Mouse (Mus musculus) left cerebral cortex, adult 18-20 months (tissue): ENCODE data around the gene Olfr1293-ps. TPM values are rescaled to one million over a fixed set of nuclear protein-coding genes. Genes with fewer than 3 reads are reported as not detected.

Experiments
- DNase-seq, 2 experiments: peaks; one replicate each; pipeline ENCODE4 v3.0.0; 2021 to 2022; ENCODE audit warnings: low spot score in 2 of 2, mixed read lengths in 1 of 2
- long read RNA-seq, 2 experiments: library from polyadenylated mRNA; stranded (forward); transcript quantifications; one replicate each; pipeline ENCODE4 v2.0.0; 2021
- total RNA-seq, 2 experiments: library from RNA; stranded (reverse); gene quantifications; 2 replicates each; pipeline ENCODE4 v1.2.3; 2021

The Olfr1293-ps gene
- not detected for total RNA-seq
- long read RNA-seq, experiment 1 = 0 reads
- long read RNA-seq, experiment 2 = 0 reads

DNA sequence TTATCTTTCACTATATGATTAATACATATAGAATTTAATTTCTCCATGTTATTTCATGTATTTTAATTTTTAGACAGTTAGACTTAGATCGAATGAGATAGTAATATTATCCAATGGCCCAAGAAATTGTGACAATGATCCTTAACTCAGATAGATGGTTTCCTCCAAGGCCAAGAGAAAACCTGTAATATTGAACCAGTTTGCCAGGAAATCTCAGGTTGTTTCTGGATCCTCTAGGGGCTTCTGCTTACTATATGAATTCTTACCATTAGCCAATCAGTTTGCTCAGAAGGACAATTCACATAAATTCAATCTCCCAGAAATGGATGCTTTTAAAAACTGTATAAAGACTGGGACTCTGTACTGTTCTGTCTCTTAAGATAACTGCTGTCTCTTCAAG lies at the start of gene Olfr1293-ps:
Gene Olfr1293-ps (plus strand): TSS at position 301 of the 400 bp plus-strand sequence.
- DNase-seq = no peak

DNA sequence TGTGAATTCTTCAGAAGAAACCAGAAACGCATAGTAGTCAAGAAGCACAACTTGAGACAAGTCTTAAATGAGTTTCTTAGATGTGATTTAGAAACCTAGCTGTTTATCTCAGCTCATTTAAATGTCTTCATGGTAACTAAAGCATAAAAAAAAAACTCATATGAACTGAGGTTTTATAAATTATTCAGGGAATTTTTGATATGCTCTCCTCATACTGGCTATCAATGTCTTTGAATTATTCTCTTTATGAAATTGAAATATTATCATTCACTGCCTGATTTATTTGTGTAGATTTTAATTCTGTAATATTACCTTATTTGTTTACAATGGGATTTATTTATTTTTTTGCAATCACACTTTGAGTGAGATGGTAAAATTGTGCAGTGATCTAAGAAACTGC lies 44.5 kb upstream of the Olfr1293-ps start, which contains the start of gene Olfr1289:
Gene Olfr1289 (plus strand): TSS at position 301 of the 400 bp plus-strand sequence.
- DNase-seq = no peak

DNA sequence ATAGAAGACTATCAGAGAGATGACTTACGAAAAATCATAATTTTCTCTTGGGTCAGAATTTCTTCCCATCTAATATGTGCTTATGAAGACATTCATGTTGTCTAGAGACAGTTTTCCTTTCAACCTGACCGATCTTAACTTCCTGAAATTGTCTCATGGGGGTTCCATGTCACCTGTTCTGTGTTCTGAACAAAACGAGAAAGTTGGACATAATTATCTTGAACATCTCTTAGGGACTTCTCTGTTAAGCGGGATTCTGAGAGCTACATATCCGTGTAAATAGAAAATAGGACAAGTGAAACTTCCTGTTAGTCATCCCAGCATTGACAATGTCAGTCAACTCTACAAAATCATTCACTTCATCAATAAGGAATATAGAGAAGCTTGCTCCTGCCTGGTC lies 31.3 kb upstream of the Olfr1293-ps start, which contains the start of gene Olfr1290:
Gene Olfr1290 (minus strand): TSS at position 101 of the 400 bp plus-strand sequence.
- DNase-seq = no peak

DNA sequence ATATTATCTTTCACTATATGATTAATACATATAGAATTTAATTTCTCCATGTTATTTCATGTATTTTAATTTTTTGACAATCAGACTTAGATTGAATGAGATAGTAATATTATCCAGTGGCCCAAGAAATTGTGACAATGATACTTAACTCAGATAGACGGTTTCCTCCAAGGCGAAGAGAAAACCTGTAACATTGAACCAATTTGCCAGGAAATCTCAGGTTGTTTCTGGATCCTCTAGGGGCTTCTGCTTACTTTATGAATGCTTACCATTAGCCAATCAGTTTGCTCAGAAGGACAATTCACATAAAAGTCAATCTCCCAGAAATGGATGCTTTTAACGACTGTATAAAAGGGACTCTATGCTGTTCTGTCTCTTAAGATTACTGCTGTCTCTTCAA lies 28.1 kb upstream of the Olfr1293-ps start, which contains the start of gene Olfr1291-ps1:
Gene Olfr1291-ps1 (plus strand): TSS at position 301 of the 400 bp plus-strand sequence.
- no peak for DNase-seq

DNA sequence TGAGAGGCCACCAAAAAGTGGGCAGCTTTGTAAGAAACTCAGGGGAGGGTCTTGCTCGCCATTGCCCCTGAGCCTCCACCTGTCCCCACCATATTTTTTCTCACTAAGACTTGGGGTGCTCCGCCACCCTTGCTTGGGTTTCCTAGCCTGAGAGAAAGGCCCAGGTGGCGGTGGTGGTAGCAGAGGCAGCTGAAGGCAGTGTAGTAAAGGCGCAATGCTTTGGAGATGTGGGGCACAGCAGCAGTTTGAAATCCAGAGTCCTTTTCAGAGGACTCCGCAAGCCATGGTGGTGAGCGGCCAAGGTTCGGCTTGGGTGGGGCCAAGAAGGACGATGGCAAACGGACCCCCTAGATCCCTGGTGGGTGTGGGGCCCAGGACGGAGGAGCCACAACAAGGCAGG lies 7.6 kb upstream of the Olfr1293-ps start:
- DNase-seq = no peak

DNA sequence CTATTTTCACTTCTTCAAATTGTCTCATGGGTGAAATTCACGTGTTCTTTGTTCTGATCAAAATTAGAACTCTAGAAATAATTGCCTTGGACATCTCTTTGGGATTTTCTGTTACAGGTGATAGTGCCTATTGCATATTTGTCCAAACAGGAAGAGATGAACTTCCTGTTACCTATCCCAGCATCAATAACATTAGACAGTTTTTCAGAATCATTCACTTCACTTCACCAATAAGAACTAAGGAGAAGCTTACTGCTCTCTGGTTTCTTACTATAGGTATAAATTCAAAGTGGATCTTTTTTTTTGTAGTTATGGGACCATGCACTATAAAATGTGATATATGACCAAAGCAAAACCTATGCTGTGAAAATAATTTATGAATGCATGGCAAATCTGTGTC lies 15.2 kb downstream of the Olfr1293-ps start, which contains the start of gene Olfr1294:
Gene Olfr1294 (minus strand): TSS at position 101 of the 400 bp plus-strand sequence.
- DNase-seq = no peak

DNA sequence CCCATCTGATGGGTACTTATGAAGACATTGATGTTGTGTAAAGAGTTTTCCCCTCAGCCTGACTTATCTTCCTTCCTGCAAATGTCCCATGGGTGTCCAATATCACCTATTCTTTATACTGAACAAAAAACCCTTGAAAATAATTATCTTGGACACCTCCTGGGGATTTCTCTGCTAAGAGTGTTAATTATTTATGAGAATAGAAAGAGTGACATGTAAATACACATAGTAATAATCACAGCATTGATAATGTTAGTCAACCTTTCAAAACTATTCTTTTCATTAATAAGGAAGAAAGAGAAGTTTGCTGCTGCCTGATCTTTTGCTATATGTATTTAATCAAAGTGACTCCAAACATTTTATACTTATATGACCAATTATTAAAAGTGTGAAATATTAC lies 44.6 kb downstream of the Olfr1293-ps start, which contains the start of gene Olfr1295:
Gene Olfr1295 (minus strand): TSS at position 101 of the 400 bp plus-strand sequence.
- DNase-seq = no peak

Other genes starting within 250 kb of the Olfr1293-ps start
- not detected for gene Olfr1278, start 235.1 kb upstream of the Olfr1293-ps start, total RNA-seq
- not detected for gene Olfr1279, start 224.6 kb upstream of the Olfr1293-ps start, total RNA-seq
- not detected for gene Olfr1280, start 211.2 kb upstream of the Olfr1293-ps start, total RNA-seq
- gene Olfr1281, start 198.7 kb upstream of the Olfr1293-ps start, total RNA-seq = not detected
- gene Olfr1282, start 189.1 kb upstream of the Olfr1293-ps start, total RNA-seq = not detected
- gene Olfr1283, start 158.4 kb upstream of the Olfr1293-ps start, total RNA-seq = not detected
- gene Olfr1284, start 149.7 kb upstream of the Olfr1293-ps start, total RNA-seq = not detected
- not detected for gene Olfr1286, start 102.1 kb upstream of the Olfr1293-ps start, total RNA-seq
- gene Olfr1287, start 76.1 kb upstream of the Olfr1293-ps start, total RNA-seq = not detected
- gene Olfr1288, start 51.1 kb upstream of the Olfr1293-ps start, total RNA-seq = not detected
- gene Olfr1289, start 44.4 kb upstream of the Olfr1293-ps start, total RNA-seq = not detected
- not detected for gene Olfr1290, start 31.4 kb upstream of the Olfr1293-ps start, total RNA-seq
- not detected for gene Olfr1291-ps1, start 28.0 kb upstream of the Olfr1293-ps start, total RNA-seq
- gene Olfr1294, start 15.1 kb downstream of the Olfr1293-ps start, total RNA-seq = not detected
- not detected for gene Olfr1295, start 44.5 kb downstream of the Olfr1293-ps start, total RNA-seq
- gene Olfr1297, start 101.3 kb downstream of the Olfr1293-ps start, total RNA-seq = not detected
- not detected for gene Olfr1298, start 124.0 kb downstream of the Olfr1293-ps start, total RNA-seq
- not detected for gene Olfr1299, start 136.2 kb downstream of the Olfr1293-ps start, total RNA-seq
- not detected for gene Olfr1301, start 225.8 kb downstream of the Olfr1293-ps start, total RNA-seq